Mouse (Mus musculus) C2C12 (cell line): ENCODE results near the gene Ceacam9.

Experiments
- CEBPB ChIP-seq: IDR thresholded peaks from one replicate; pipeline ENCODE4 v1.6.1; 2011; ENCODE audit warnings: low read depth, mild to moderate bottlenecking, control low read depth, moderate library complexity
- CTCF ChIP-seq: IDR thresholded peaks from one replicate; pipeline ENCODE4 v1.5.1; 2011; ENCODE audit not compliant: control insufficient read depth, insufficient read depth, insufficient read length
- FOSL1 ChIP-seq: IDR thresholded peaks from one replicate; pipeline ENCODE4 v1.8.0; 2011; ENCODE audit warnings: mild to moderate bottlenecking, low read length; ENCODE audit not compliant: poor library complexity, insufficient read depth, severe bottlenecking
- MAX ChIP-seq: IDR thresholded peaks from one replicate; pipeline ENCODE4 v1.6.1; 2011; ENCODE audit warnings: mild to moderate bottlenecking, control low read depth
- MYOD1 ChIP-seq: IDR thresholded peaks from one replicate; pipeline ENCODE4 v1.6.1; 2011; ENCODE audit warnings: low read depth; ENCODE audit not compliant: control insufficient read depth, insufficient read length
- MYOG ChIP-seq: IDR thresholded peaks from one replicate; pipeline ENCODE4 v1.6.1; 2011; ENCODE audit not compliant: control insufficient read depth, insufficient read length; ENCODE audit errors: extremely low read depth
- USF1 ChIP-seq: IDR thresholded peaks from one replicate; pipeline ENCODE4 v1.6.1; 2011; ENCODE audit warnings: low read depth, mild to moderate bottlenecking, control low read depth, moderate library complexity

GRCm38 (mm10) chr7:16746093-16746492 lies 24.4 kb downstream of the Ceacam9 start:
- TF ChIP-seq CTCF, result peak; percentile 24
- no peak for TF ChIP-seq FOSL1
- no peak for TF ChIP-seq USF1
- no peak for TF ChIP-seq MAX
- TF ChIP-seq CEBPB, result no peak
- TF ChIP-seq MYOG, result no peak
- no peak for TF ChIP-seq MYOD1
